Mouse (Mus musculus): ENCODE results near the gene Sdk2. TPM values are rescaled to one million over a fixed set of nuclear protein-coding genes. Genes with fewer than 3 reads are reported as not detected.

The Sdk2 gene
- polyA plus RNA-seq, 1 experiment from 2014 or later = 5.0 TPM

DNA sequence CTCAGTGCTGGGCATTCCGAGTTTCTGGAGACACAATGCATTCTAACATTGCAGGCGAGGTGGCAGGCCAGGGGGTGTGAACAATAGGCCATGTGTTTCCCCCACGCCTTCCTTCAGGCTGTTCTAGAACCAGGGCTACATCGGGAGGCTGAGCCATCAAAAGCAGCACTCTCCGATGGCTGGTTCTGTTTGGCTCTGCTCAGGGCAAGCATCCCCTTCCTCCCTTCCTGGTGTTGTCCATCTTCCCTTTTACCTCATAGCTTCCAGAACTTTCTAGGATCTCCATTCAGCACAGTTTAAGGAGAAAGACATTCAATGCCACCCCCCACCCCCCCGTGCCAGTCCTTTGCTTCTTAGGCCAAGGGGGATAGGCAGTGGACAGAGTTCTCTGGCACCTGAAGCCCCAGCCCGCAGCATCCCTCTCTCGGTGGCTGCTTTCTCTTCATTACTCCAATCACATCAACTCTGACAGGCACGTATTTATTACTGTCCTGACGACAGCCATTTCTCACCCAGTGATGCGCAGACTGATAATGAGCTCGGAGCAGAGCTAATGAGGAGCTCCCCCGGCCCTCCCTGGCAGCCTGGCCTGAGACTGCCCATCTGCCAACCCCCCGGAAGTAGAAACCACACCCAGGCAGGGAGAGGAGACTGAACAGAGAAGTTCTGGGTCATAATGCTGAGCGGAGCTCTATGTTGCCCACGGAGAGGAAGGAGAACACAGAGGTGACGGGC, 12.1 kb downstream of the Sdk2 start:
- Histone ChIP-seq H3K27me3 (ENCODE audit: control insufficient read depth, insufficient read depth, low read length) (no peaks in the 10 kb centered on the region), H3K9me3 (ENCODE audit: control insufficient read depth, low read length) (no peaks in the 10 kb centered on the region), H3K27ac (ENCODE audit: low read depth, low read length) (0 out of 2 replicates have a peak overlapping the region, but pooled peaks have one; percentile 18), H3K4me1 (ENCODE audit: control insufficient read depth, insufficient read depth, low read length) (peaks cover 15% of the 10 kb centered on the region), H3K9ac (replicated peaks; ENCODE audit: low read depth, low read length) (no peak overlapping the region), H3K36me3 (ENCODE audit: control insufficient read depth, insufficient read depth, low read length) (no peaks in the 10 kb centered on the region), H3K4me2 (ENCODE audit: low read depth, low read length) (no peak overlapping the region), H3K4me3 (ENCODE audit: low read depth, low read length) (no peak overlapping the region)
- ATAC-seq (ENCODE audit: low read depth) = peak; percentile 42; the same call in 1 of the 2 replicates
- 36% methylated on average over 17 of the region's 17 CpGs for WGBS

DNA sequence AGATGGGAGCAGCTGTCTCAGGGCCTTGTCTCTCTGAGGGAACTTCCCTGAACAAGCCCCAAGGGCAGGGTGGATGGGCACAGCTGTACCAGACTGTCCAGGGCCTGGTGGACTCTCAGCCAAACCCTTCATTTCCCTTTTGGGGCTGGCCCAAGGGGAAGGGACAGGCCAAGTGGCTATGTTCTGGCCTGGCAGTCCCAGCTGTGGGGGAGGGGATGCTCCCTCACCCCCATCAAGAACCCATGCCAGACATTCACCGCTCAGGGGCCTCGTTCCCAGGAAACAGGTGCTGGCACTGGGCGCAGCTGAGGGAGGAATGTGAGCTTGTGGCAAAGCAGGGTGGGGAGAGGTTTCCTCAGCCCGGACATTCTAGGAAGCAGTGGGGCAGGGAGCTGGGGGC, 15.5 kb downstream of the Sdk2 start:
- Histone ChIP-seq H3K36me3 (ENCODE audit: control insufficient read depth, insufficient read depth, low read length) (no peaks in the 10 kb centered on the region), H3K9me3 (ENCODE audit: control insufficient read depth, low read length) (no peaks in the 10 kb centered on the region), H3K4me3 (ENCODE audit: low read depth, low read length) (no peak overlapping the region), H3K27me3 (ENCODE audit: control insufficient read depth, insufficient read depth, low read length) (no peaks in the 10 kb centered on the region), H3K4me2 (ENCODE audit: low read depth, low read length) (no peak overlapping the region), H3K4me1 (ENCODE audit: control insufficient read depth, insufficient read depth, low read length) (peaks cover 17% of the 10 kb centered on the region), H3K9ac (replicated peaks; ENCODE audit: low read depth, low read length) (no peak overlapping the region), H3K27ac (ENCODE audit: low read depth, low read length) (0 out of 2 replicates have a peak overlapping the region, but pooled peaks have one; percentile 28)
- 36% methylated on average over 4 of the region's 4 CpGs for WGBS
- ATAC-seq (ENCODE audit: low read depth) = peak; percentile 50; the same call in 1 of the 2 replicates

DNA sequence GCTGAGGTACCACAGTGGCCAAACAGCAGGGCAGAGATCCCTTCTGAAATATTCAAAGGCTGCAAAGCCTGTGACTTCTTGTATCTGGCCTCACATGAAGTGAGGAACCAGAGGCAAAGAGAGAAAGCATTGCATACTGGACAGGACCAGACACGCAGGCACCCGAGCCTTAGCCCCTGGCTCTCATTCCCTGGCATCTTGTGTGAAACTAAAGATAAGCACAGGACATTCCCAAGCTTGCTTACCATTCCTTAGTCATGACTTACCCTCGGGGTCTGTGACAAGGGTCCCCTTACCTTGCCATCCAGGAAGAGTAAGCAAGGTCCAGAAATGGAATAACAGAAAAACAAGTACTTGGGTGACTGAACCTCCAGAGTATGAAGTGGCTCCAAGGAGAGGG, 16.3 kb downstream of the Sdk2 start:
- WGBS = 90% methylated on average over 3 of the region's 3 CpGs
- H3K36me3 ChIP-seq (ENCODE audit: control insufficient read depth, insufficient read depth, low read length) = no peaks in the 10 kb centered on the region
- ATAC-seq (ENCODE audit: low read depth) = no peak
- H3K4me3 ChIP-seq (ENCODE audit: low read depth, low read length) = no peak overlapping the region
- no peak overlapping the region for H3K4me2 ChIP-seq (ENCODE audit: low read depth, low read length)
- H3K9ac ChIP-seq (replicated peaks; ENCODE audit: low read depth, low read length) = no peak overlapping the region
- H3K9me3 ChIP-seq (ENCODE audit: control insufficient read depth, low read length) = no peaks in the 10 kb centered on the region
- no peaks in the 10 kb centered on the region for H3K27me3 ChIP-seq (ENCODE audit: control insufficient read depth, insufficient read depth, low read length)
- peaks cover 17% of the 10 kb centered on the region for H3K4me1 ChIP-seq (ENCODE audit: control insufficient read depth, insufficient read depth, low read length)
- H3K27ac ChIP-seq (ENCODE audit: low read depth, low read length) = no peak overlapping the region

DNA sequence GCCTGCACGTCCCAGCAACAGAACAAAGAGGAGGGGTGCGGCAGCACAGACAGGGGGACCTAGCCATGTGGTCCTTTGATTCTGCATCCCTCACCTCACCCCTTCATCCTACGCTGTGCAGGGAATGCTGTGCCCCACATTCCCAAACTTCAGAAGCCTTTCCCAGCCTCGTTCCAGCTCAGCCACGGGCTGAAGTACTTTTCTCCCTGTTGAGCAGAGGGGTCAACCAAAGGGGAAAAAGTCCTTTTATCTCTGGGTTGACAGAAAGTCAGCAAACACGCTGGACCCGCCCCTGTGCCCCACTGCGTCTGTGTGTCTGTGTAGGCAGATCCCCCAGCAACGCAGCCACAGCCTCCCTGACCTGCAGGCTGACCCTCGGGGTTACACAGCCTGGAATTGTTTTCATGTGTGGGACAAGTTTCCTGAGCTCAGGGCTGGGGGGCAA, 18.9 kb downstream of the Sdk2 start:
- no peak overlapping the region for H3K4me2 ChIP-seq (ENCODE audit: low read depth, low read length)

DNA sequence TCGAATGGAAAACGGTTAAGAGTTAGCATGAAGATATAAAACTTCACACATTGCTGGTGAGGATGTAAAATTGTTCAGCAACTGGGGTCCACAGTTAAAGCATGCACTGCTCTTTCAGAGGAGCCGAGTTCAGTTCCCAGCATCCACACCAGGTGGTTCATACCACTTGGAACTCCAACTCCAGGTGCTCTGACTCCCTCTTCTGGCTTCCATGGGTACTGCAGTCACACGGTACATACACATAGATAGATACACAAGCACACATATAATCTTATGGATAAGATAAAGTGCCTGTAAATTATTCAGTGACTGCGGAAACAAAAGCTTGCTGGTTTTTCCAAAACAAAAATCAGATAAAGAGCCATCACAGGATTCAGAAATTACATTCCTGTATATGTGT, 19.9 kb downstream of the Sdk2 start:
- ATAC-seq (ENCODE audit: low read depth) = no peak
- Histone ChIP-seq H3K9ac (replicated peaks; ENCODE audit: low read depth, low read length) (no peak overlapping the region), H3K27ac (ENCODE audit: low read depth, low read length) (no peak overlapping the region), H3K27me3 (ENCODE audit: control insufficient read depth, insufficient read depth, low read length) (no peaks in the 10 kb centered on the region), H3K4me1 (ENCODE audit: control insufficient read depth, insufficient read depth, low read length) (peaks cover 18% of the 10 kb centered on the region; the same call in 1 of the 2 replicates), H3K36me3 (ENCODE audit: control insufficient read depth, insufficient read depth, low read length) (no peaks in the 10 kb centered on the region), H3K4me2 (ENCODE audit: low read depth, low read length) (no peak overlapping the region), H3K9me3 (ENCODE audit: control insufficient read depth, low read length) (no peaks in the 10 kb centered on the region), H3K4me3 (ENCODE audit: low read depth, low read length) (no peak overlapping the region)
- 99% methylated on average over 5 of the region's 5 CpGs for whole genome bisulfite sequencing

More for the DNA sequence above, 18.9 kb downstream of the Sdk2 start:
- Histone ChIP-seq H3K27me3 (ENCODE audit: control insufficient read depth, insufficient read depth, low read length) (no peaks in the 10 kb centered on the region), H3K9ac (replicated peaks; ENCODE audit: low read depth, low read length) (0 out of 2 replicates have a peak overlapping the region, but pooled peaks have one; percentile 21), H3K4me1 (ENCODE audit: control insufficient read depth, insufficient read depth, low read length) (peaks cover 18% of the 10 kb centered on the region; the same call in 1 of the 2 replicates), H3K27ac (ENCODE audit: low read depth, low read length) (no peak overlapping the region), H3K9me3 (ENCODE audit: control insufficient read depth, low read length) (no peaks in the 10 kb centered on the region), H3K36me3 (ENCODE audit: control insufficient read depth, insufficient read depth, low read length) (no peaks in the 10 kb centered on the region), H3K4me3 (ENCODE audit: low read depth, low read length) (no peak overlapping the region)
- ATAC-seq (ENCODE audit: low read depth) = no peak
- 4% methylated on average over 10 of the region's 10 CpGs for WGBS

DNA sequence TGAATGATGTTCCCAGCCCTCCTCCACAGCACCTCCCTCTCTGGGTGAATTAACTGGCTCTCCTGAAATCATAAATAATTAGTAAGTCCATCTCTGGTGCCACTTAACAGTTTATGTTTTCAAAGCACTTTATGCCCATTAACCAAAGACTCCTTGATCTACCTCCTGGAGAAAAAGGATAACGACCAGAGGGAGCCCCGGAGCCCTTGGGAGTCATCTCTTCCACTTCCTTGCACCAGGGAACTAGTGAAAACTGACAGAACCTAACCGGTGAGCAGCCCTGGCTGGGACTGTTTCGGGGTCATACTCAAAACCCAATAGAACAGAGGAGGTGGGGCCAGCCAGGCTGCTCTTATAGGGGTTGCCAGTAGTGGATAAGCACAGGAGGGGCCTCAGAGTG, 22.5 kb downstream of the Sdk2 start:
- no peaks in the 10 kb centered on the region for H3K36me3 ChIP-seq (ENCODE audit: control insufficient read depth, insufficient read depth, low read length)
- no peak for ATAC-seq (ENCODE audit: low read depth)
- no peak overlapping the region for H3K4me3 ChIP-seq (ENCODE audit: low read depth, low read length)
- no peaks in the 10 kb centered on the region for H3K27me3 ChIP-seq (ENCODE audit: control insufficient read depth, insufficient read depth, low read length)
- H3K4me1 ChIP-seq (ENCODE audit: control insufficient read depth, insufficient read depth, low read length) = peaks cover 27% of the 10 kb centered on the region
- H3K9me3 ChIP-seq (ENCODE audit: control insufficient read depth, low read length) = no peaks in the 10 kb centered on the region
- H3K27ac ChIP-seq (ENCODE audit: low read depth, low read length) = no peak overlapping the region
- no peak overlapping the region for H3K9ac ChIP-seq (replicated peaks; ENCODE audit: low read depth, low read length)
- WGBS = 53% methylated on average over 4 of the region's 4 CpGs
- H3K4me2 ChIP-seq (ENCODE audit: low read depth, low read length) = no peak overlapping the region

DNA sequence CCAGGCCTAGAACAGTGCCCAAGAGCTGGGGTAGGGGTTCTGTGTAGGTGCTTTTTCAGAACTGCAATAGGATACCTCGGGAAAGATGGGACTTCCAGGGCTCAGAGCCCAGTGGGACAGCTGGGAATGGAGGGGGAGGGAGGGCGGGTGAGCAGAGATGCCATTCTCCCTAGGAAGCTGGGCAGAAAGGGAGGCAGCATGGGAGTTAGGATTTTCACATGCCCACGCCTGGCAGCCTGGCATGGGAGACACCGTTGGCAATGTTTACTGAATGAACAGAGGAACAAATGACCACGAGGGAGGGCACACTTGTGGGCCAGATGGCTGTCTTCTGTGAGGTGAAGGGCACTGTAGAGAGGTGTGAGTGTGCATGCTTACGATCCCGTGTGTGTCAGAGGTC, 23.3 kb downstream of the Sdk2 start:
- H3K4me1 ChIP-seq (ENCODE audit: control insufficient read depth, insufficient read depth, low read length) = peaks cover 29% of the 10 kb centered on the region
- WGBS = 47% methylated on average over 7 of the region's 7 CpGs

DNA sequence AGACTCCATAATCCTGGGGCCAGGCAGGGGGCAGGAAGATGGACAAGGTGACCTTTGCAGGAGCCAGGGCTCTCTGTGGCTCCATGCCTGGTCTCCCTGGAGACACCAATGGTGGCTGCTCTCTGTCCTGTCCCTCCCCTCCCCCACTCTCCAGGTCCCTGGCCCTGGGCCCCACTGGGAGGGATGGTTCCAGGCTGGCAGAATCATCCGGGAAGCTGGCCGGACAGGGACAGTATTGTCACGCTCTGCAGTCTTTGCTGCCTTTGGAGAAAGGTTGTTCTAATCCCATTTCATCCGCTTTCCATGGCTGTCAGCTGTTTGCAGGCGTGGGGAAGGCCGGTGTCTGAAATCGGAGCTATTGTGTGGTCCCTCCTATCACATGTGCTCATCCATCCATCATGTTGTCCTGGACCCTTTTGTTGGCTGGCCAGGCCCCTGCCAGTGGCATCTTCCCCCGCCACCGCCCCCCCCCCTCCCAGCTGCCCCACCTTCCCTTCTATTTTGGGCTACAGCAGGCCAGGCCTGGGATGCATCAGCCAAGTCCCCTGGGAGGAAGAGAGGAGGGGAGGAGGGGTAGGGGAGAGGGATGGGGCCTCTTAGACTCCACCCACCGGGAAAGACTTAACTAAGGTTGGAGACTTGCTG, 26.3 kb downstream of the Sdk2 start:
- no peaks in the 10 kb centered on the region for H3K27me3 ChIP-seq (ENCODE audit: control insufficient read depth, insufficient read depth, low read length)
- H3K4me1 ChIP-seq (ENCODE audit: control insufficient read depth, insufficient read depth, low read length) = peaks cover 28% of the 10 kb centered on the region
- no peak overlapping the region for H3K4me2 ChIP-seq (ENCODE audit: low read depth, low read length)
- H3K9me3 ChIP-seq (ENCODE audit: control insufficient read depth, low read length) = no peaks in the 10 kb centered on the region
- no peaks in the 10 kb centered on the region for H3K36me3 ChIP-seq (ENCODE audit: control insufficient read depth, insufficient read depth, low read length)
- H3K27ac ChIP-seq (ENCODE audit: low read depth, low read length) = peak overlapping the region; percentile 49; the same call in 1 of the 2 replicates
- H3K4me3 ChIP-seq (ENCODE audit: low read depth, low read length) = no peak overlapping the region
- no peak overlapping the region for H3K9ac ChIP-seq (replicated peaks; ENCODE audit: low read depth, low read length)
- ATAC-seq (ENCODE audit: low read depth) = peak; percentile 80
- 3% methylated on average over 10 of the region's 10 CpGs for WGBS

More for the DNA sequence above, 23.3 kb downstream of the Sdk2 start:
- Histone ChIP-seq H3K27ac (ENCODE audit: low read depth, low read length) (no peak overlapping the region), H3K9me3 (ENCODE audit: control insufficient read depth, low read length) (no peaks in the 10 kb centered on the region), H3K4me2 (ENCODE audit: low read depth, low read length) (no peak overlapping the region), H3K9ac (replicated peaks; ENCODE audit: low read depth, low read length) (no peak overlapping the region), H3K4me3 (ENCODE audit: low read depth, low read length) (no peak overlapping the region), H3K36me3 (ENCODE audit: control insufficient read depth, insufficient read depth, low read length) (no peaks in the 10 kb centered on the region), H3K27me3 (ENCODE audit: control insufficient read depth, insufficient read depth, low read length) (no peaks in the 10 kb centered on the region)
- ATAC-seq (ENCODE audit: low read depth) = no peak

DNA sequence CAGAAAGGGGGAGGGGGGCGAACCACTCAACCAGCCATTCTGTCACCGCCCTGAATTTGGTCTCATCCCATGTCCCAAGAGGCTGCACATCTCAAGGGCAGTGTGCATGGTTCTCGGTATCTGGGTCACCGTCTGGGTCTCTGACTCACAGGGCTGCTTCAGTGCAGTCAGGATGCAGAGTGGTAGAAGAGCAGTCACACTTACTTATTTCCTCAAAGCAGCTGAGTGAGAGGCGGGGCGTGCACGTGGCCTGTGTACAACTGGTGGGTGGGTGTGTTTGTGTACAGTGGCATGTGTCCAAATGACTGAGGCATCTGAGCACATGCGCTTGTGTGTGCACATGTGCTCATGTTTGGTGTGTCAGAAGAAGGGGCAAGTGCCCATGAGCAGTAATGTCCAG, 28.8 kb downstream of the Sdk2 start:
- Histone ChIP-seq H3K4me2 (ENCODE audit: low read depth, low read length) (no peak overlapping the region), H3K27ac (ENCODE audit: low read depth, low read length) (no peak overlapping the region), H3K9ac (replicated peaks; ENCODE audit: low read depth, low read length) (no peak overlapping the region), H3K4me3 (ENCODE audit: low read depth, low read length) (no peak overlapping the region), H3K4me1 (ENCODE audit: control insufficient read depth, insufficient read depth, low read length) (peaks cover 19% of the 10 kb centered on the region), H3K9me3 (ENCODE audit: control insufficient read depth, low read length) (no peaks in the 10 kb centered on the region), H3K27me3 (ENCODE audit: control insufficient read depth, insufficient read depth, low read length) (no peaks in the 10 kb centered on the region), H3K36me3 (ENCODE audit: control insufficient read depth, insufficient read depth, low read length) (no peaks in the 10 kb centered on the region)
- 67% methylated on average over 8 of the region's 8 CpGs for WGBS
- no peak for ATAC-seq (ENCODE audit: low read depth)

Measured in neural tube, embryonic 14.5 days (tissue).